In the genomic region with DNA sequence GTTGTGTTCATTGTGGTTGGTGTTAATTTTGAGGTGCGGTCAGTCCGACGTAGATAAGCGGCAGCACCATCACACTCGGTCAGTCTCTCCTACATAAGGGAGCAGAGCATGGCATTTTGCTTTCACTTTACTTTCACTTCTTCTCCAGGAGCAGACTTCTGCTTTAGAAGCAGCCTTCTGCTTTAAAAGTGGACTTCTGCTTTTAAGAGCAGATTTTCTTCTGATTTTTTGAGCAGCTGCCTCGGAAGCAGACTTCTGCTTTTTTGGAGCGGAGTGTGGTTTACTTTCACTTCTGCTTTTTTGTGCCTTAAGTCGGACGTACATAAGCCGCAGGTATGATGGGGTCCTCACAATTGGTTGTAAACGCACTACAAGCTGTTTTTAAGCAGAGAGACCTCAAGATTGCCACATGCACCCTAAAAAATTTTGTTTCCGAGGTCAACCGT, we compare ENCODE assay signal across 10 mouse cellular contexts. TPM values are rescaled to one million over a fixed set of nuclear protein-coding genes. Genes with fewer than 3 reads are reported as not detected.
DNase-seq lines count a peak whose midpoint lies in the region.
"Had no signal": no experiment of that assay in that cellular context is flagged by ENCODE, and none has a peak within 500 bp of the region (broad histone marks: within the 10 kb centered on the region; RNA-seq: fewer than 3 reads in every experiment).

No protein-coding gene starts in this region.

- peaks cover 36% of the 10 kb centered on the region for H3K9me3 ChIP-seq in hindbrain, embryonic 10.5 days

- H3K36me3 ChIP-seq in hindbrain, embryonic 10.5 days: no peaks in the 10 kb centered on the region

- 92% methylated on average over 13 of the region's 13 CpGs for WGBS in hindbrain, embryonic 10.5 days

- intact Hi-C loops in left cerebral cortex, postnatal 36 days (cut with DNase I): no loop called here

- H3K4me3 ChIP-seq in hindbrain, embryonic 10.5 days: no peak overlapping the region
- H3K4me3 ChIP-seq: forebrain, embryonic 13.5 days had no signal

- no peaks in the 10 kb centered on the region for H3K27me3 ChIP-seq in hindbrain, embryonic 10.5 days (ENCODE audit: insufficient read depth, poor library complexity, severe bottlenecking)
- H3K27me3 ChIP-seq: forebrain, embryonic 13.5 days had no signal

- DNase-seq in adrenal gland, adult 2 months: peak; percentile 2
- DNase-seq in adrenal gland, postnatal 4 days (ENCODE audit: low spot score in 2 of 2): no peak
- DNase-seq in CD4-positive helper T cell, adult 2 months (ENCODE audit: low read depth, low spot score): peak; percentile 64
- peak; percentile 3 for DNase-seq in liver
- peak; percentile 62 for DNase-seq in naive thymus-derived CD4-positive, alpha-beta T cell, adult 2 months (ENCODE audit: low read depth)
- no peak for DNase-seq in right cerebral cortex, postnatal 4 days
- no peak for DNase-seq in left cerebral cortex, postnatal 36 days (ENCODE audit: low spot score in 2 of 2)
- no peak for DNase-seq in hindbrain, embryonic 10.5 days (ENCODE audit: low spot score)

- H3K4me1 ChIP-seq in hindbrain, embryonic 10.5 days (replicated peaks): no peaks in the 10 kb centered on the region
- H3K4me1 ChIP-seq: forebrain, embryonic 13.5 days had no signal

- H3K27ac ChIP-seq in hindbrain, embryonic 10.5 days: no peak overlapping the region
- H3K27ac ChIP-seq: forebrain, embryonic 13.5 days had no signal

RNA-seq across cellular contexts. Expression of gene Slc22a27, which starts 54.1 kb away (rescaled TPM):
- total RNA-seq in adrenal gland, adult 2 months (2021): not detected
- 0.08 TPM in 1 of 2 replicates, not detected in the other for polyA plus RNA-seq in adrenal gland, adult 2 months (2012; rRNA removed)
- total RNA-seq in adrenal gland, postnatal 4 days (2021): 1 to 10 TPM in 1 of 2 experiments, under 1 TPM in 1; 0.79 to 1.6 TPM
- total RNA-seq in left cerebral cortex, postnatal 36 days (2021): not detected
- not detected in 2 replicates for polyA plus RNA-seq in hindbrain, embryonic 10.5 days (2016; fragmentation: Nextera tagmentation; extraction: Ambion mirVana)
- polyA plus RNA-seq: forebrain, embryonic 13.5 days; stomach, embryonic 16.5 days had no signal

Comparison
In these comparisons a context has a peak if more than half of its experiments do, and no peak if none do; other contexts are left out.
1. DNase-seq: peak in adrenal gland, adult 2 months (single experiment), CD4-positive helper T cell, adult 2 months (single experiment), liver (single experiment) and naive thymus-derived CD4-positive, alpha-beta T cell, adult 2 months (single experiment); none in adrenal gland, postnatal 4 days (0 of 2), right cerebral cortex, postnatal 4 days (single experiment), left cerebral cortex, postnatal 36 days (0 of 2) and hindbrain, embryonic 10.5 days (single experiment).